Mouse (Mus musculus): ENCODE results near the gene Dsn1. TPM values are rescaled to one million over a fixed set of nuclear protein-coding genes. Genes with fewer than 3 reads are reported as not detected.

Dsn1 gene
- polyA plus RNA-seq, 1 experiment from 2014 or later, result 7.2 TPM

DNA sequence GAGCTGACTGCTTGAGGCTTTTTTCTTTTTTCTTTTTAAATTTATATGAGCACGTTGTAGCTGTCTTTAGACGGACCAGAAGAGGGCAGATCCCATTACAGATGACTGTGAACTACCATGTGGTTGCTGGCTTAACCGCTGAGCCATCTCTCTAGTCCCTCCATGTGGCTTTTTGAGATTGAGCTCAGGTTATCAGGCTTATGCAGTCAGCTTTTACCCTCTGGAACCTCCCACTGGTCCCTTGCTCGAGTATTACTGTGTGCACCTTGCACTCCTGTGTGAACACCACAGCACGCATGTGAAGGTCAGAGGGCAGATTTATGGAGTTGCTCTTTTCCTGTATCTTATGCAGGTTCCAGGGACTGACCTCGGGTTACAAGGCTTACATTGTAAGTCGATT is 50.6 kb downstream of the Dsn1 start:
- ATAC-seq (no peak), DNase-seq (ENCODE audit: low spot score) (no peak)
- H3K27me3 ChIP-seq (replicated peaks; ENCODE audit: insufficient read depth, low read length), result no peaks in the 10 kb centered on the region
- H3K4me2 ChIP-seq (replicated peaks; ENCODE audit: low read depth, low read length), result no peak overlapping the region
- no peaks in the 10 kb centered on the region for H3K36me3 ChIP-seq (ENCODE audit: insufficient read depth, low read length)
- no peaks in the 10 kb centered on the region for H3K9me3 ChIP-seq (ENCODE audit: low read length)
- TF ChIP-seq EP300 (IDR thresholded peaks at IDR 0.05) (no peak), CTCF (IDR thresholded peaks at IDR 0.05) (no peak)
- H3K9ac ChIP-seq (replicated peaks; ENCODE audit: low read depth), result no peak overlapping the region
- no peak overlapping the region for H3K27ac ChIP-seq (ENCODE audit: low read length)
- H3K4me3 ChIP-seq (ENCODE audit: low read depth, low read length), result no peak overlapping the region
- H3K4me1 ChIP-seq (ENCODE audit: insufficient read depth, low read depth, low read length), result no peaks in the 10 kb centered on the region
- WGBS, result 69% methylated on average over 7 of the region's 7 CpGs

DNA sequence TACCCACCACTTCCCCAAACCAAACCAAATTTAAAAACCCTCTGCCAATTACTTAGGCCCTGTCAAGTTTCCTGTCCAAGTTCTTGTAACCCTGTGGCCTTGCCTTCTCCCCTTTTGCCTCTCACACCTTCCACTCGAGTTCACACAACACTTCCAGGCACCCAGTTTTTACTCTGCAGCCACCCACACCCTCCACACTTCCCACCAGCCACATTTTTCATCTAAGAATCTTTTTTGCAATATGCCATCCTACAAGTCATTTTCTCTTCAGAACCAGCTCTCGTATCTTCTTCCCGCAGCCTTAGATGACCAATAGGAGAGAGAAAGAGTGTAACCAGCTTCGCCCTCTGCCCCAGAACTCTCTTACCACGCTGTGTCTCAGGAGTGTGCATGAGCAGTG is 52.5 kb downstream of the Dsn1 start:
- Histone ChIP-seq H3K27me3 (replicated peaks; ENCODE audit: insufficient read depth, low read length) (no peaks in the 10 kb centered on the region), H3K9ac (replicated peaks; ENCODE audit: low read depth) (no peak overlapping the region), H3K4me2 (replicated peaks; ENCODE audit: low read depth, low read length) (no peak overlapping the region), H3K27ac (ENCODE audit: low read length) (no peak overlapping the region), H3K36me3 (ENCODE audit: insufficient read depth, low read length) (no peaks in the 10 kb centered on the region), H3K4me1 (ENCODE audit: insufficient read depth, low read depth, low read length) (no peaks in the 10 kb centered on the region), H3K4me3 (ENCODE audit: low read depth, low read length) (no peak overlapping the region), H3K9me3 (ENCODE audit: low read length) (no peaks in the 10 kb centered on the region)
- no peak for TF ChIP-seq EP300 (IDR thresholded peaks at IDR 0.05)
- TF ChIP-seq CTCF (IDR thresholded peaks at IDR 0.05), result no peak
- WGBS, result 81% methylated on average over 5 of the region's 5 CpGs
- ATAC-seq (no peak), DNase-seq (ENCODE audit: low spot score) (no peak)

DNA sequence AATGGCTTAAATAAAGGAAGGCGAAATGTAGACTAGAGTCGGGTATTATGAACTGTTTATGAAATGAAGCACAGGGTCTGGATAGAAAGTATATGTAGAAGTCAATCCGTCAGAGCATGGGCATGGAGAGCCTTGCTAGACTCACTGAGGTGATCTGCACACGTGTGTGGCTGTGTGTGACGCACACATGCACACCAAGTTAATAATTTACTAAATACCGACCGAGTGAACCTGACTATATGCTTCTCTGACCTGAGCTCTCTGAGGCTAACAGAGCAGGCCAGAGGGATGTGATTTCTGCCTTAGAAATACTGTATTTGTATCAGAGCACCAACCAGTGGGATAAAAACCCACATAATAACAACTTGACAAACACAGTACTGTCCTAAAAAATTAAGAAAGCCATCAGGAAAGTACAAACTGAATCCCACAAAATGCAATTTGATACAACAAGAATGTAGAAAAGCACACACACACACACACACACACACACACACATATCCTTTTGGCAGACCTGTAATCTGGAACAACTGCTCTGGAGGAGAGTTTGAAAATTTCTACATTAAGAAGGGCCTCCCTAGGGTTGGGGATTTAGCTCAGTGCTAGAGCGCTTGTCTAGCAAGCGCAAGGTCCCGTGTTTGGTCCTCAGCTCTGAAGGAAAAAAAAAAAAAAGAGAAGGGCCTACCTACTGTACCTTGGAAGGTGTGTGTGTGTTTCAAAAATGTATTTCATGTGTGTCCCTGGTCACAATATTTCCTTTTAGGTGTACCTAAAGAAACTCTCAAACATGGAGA is 55.5 kb downstream of the Dsn1 start:
- Histone ChIP-seq H3K27ac (ENCODE audit: low read length) (no peak overlapping the region), H3K4me3 (ENCODE audit: low read depth, low read length) (no peak overlapping the region), H3K9ac (replicated peaks; ENCODE audit: low read depth) (no peak overlapping the region), H3K9me3 (ENCODE audit: low read length) (no peaks in the 10 kb centered on the region), H3K4me2 (replicated peaks; ENCODE audit: low read depth, low read length) (no peak overlapping the region), H3K4me1 (ENCODE audit: insufficient read depth, low read depth, low read length) (no peaks in the 10 kb centered on the region), H3K27me3 (replicated peaks; ENCODE audit: insufficient read depth, low read length) (no peaks in the 10 kb centered on the region), H3K36me3 (ENCODE audit: insufficient read depth, low read length) (no peaks in the 10 kb centered on the region)
- TF ChIP-seq EP300 (IDR thresholded peaks at IDR 0.05) (no peak), CTCF (IDR thresholded peaks at IDR 0.05) (no peak)
- DNase-seq (ENCODE audit: low spot score) (no peak), ATAC-seq (no peak)
- 77% methylated on average over 10 of the region's 10 CpGs for WGBS

GRCm38 (mm10) chr2:156950816-156951215 is 56.1 kb downstream of the Dsn1 start:
- H3K27me3 ChIP-seq (replicated peaks; ENCODE audit: insufficient read depth, low read length), result no peaks in the 10 kb centered on the region
- H3K9me3 ChIP-seq (ENCODE audit: low read length), result no peaks in the 10 kb centered on the region
- TF ChIP-seq CTCF (IDR thresholded peaks at IDR 0.05) (no peak), EP300 (IDR thresholded peaks at IDR 0.05) (no peak)
- no peaks in the 10 kb centered on the region; the same call in 1 of the 2 replicates for H3K36me3 ChIP-seq (ENCODE audit: insufficient read depth, low read length)
- ATAC-seq, result no peak
- no peak for DNase-seq (ENCODE audit: low spot score)
- H3K4me2 ChIP-seq (replicated peaks; ENCODE audit: low read depth, low read length), result no peak overlapping the region
- no peak overlapping the region for H3K9ac ChIP-seq (replicated peaks; ENCODE audit: low read depth)
- no peak overlapping the region for H3K27ac ChIP-seq (ENCODE audit: low read length)
- H3K4me3 ChIP-seq (ENCODE audit: low read depth, low read length), result no peak overlapping the region
- no peaks in the 10 kb centered on the region for H3K4me1 ChIP-seq (ENCODE audit: insufficient read depth, low read depth, low read length)
- WGBS, result 97% methylated on average over 3 of the region's 3 CpGs

Other genes starting within 250 kb of the Dsn1 start
- gene Myl9, start 231.7 kb downstream of the Dsn1 start, polyA plus RNA-seq (2015; fragmentation: Nextera tagmentation; extraction: Ambion mirVana), result 222 and 240 TPM in 2 replicates
- gene Tgif2, start 167.1 kb downstream of the Dsn1 start, polyA plus RNA-seq (2015; fragmentation: Nextera tagmentation; extraction: Ambion mirVana), result 13.7 and 15.1 TPM in 2 replicates
- gene 4930518I15Rik, start 149.2 kb downstream of the Dsn1 start, polyA plus RNA-seq (2015; fragmentation: Nextera tagmentation; extraction: Ambion mirVana), result 4.1 and 5.5 TPM in 2 replicates
- 271 and 290 TPM in 2 replicates for gene Rab5if, start 144.0 kb downstream of the Dsn1 start, polyA plus RNA-seq (2015; fragmentation: Nextera tagmentation; extraction: Ambion mirVana)
- 0.49 and 0.65 TPM in 2 replicates for gene Sla2, start 120.0 kb downstream of the Dsn1 start, polyA plus RNA-seq (2015; fragmentation: Nextera tagmentation; extraction: Ambion mirVana)
- gene Ndrg3, start 15.1 kb downstream of the Dsn1 start, polyA plus RNA-seq (2015; fragmentation: Nextera tagmentation; extraction: Ambion mirVana), result 22.8 and 25.4 TPM in 2 replicates
- gene Soga1, start 72.1 kb upstream of the Dsn1 start, polyA plus RNA-seq (2015; fragmentation: Nextera tagmentation; extraction: Ambion mirVana), result 2.5 and 3.1 TPM in 2 replicates
- gene Tldc2, start 79.9 kb upstream of the Dsn1 start, polyA plus RNA-seq (2015; fragmentation: Nextera tagmentation; extraction: Ambion mirVana), result not detected in 2 replicates
- gene Samhd1, start 128.1 kb upstream of the Dsn1 start, polyA plus RNA-seq (2015; fragmentation: Nextera tagmentation; extraction: Ambion mirVana), result 103 and 110 TPM in 2 replicates
- gene Rbl1, start 197.4 kb upstream of the Dsn1 start, polyA plus RNA-seq (2015; fragmentation: Nextera tagmentation; extraction: Ambion mirVana), result 5.7 and 7.5 TPM in 2 replicates